Mouse (Mus musculus): Measurements from ENCODE around the gene Fhl3. TPM values are rescaled to one million over a fixed set of nuclear protein-coding genes. Genes with fewer than 3 reads are reported as not detected.

The Fhl3 gene
- polyA plus RNA-seq, 1 experiment, result 5.8 TPM

DNA sequence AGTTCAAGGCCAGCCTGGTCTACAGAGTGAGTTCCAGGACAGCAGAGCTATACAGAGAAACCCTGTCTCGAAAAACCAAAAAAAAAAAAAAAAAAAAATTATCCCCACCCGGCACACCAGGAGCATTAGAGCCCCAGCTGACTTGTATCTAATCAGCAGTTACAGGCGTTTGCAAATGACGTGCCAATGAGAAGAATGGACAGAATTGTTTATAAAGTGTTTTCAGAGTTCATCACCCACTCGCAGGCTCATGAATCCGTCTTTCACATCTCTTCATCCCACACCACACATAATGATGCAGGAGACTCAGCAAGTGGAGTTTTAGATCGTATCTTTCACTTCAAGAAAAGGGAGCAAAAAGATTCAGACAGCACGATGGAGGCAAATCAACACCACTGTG is 15.0 kb upstream of the Fhl3 start:
- TF ChIP-seq POLR2A (IDR thresholded peaks at IDR 0.05; ENCODE audit: borderline replicate concordance, extremely low read depth, insufficient read depth, insufficient read length, poor library complexity, severe bottlenecking) (no peak), CTCF (IDR thresholded peaks at IDR 0.05; ENCODE audit: borderline replicate concordance, extremely low read depth, insufficient read depth, insufficient read length) (no peak)

DNA sequence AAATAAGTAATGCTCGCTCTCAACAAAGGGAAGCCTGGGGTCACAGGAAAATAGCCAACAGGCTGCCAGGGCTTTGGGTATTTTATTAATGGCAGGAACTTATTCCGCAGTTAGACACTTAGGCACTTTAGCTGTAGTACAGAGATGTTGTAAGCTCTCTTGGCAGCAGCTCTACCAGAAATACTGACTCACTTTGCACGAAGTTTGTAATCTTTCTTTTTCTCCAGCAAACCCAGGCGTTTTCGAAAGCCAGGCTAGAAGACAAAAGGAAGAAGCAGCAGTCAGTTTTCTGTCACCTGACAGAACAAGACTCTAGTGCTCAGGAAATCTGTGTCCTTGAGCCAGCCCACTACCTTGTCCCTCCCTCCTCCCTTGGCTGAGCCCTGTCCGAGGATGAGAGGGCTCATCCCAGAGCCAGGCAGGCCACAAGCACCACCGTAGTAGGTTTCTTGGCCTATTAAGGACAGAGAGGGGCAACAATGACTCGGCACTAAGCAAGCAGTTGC is 14.6 kb upstream of the Fhl3 start:
- TF ChIP-seq CTCF (IDR thresholded peaks at IDR 0.05; ENCODE audit: borderline replicate concordance, extremely low read depth, insufficient read depth, insufficient read length) (no peak), POLR2A (IDR thresholded peaks at IDR 0.05; ENCODE audit: borderline replicate concordance, extremely low read depth, insufficient read depth, insufficient read length, poor library complexity, severe bottlenecking) (no peak)
- no peak for DNase-seq (ENCODE audit: low read depth)

More for the DNA sequence above, 15.0 kb upstream of the Fhl3 start:
- no peak for DNase-seq (ENCODE audit: low read depth)

DNA sequence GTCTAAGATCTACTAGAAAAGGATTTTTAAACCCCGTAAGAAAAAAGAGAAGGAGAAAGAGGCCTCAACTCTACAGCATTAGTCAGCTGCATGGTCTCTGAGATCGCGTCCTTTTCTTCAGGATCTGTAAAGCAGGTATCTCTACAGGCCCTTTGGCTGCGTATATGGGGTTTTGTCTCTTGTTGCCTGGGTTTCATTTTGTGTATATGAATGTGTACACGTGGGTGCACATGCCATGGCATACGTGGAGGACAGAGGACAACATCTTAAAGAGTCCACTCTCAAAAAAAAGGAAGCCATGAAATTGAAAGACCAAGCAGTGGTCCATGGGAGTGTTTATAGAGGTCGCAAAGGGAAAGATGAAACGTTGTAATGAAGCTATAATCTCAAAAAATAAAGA is 9.0 kb upstream of the Fhl3 start:
- DNase-seq (ENCODE audit: low read depth), result no peak
- TF ChIP-seq CTCF (IDR thresholded peaks at IDR 0.05; ENCODE audit: borderline replicate concordance, extremely low read depth, insufficient read depth, insufficient read length) (no peak), POLR2A (IDR thresholded peaks at IDR 0.05; ENCODE audit: borderline replicate concordance, extremely low read depth, insufficient read depth, insufficient read length, poor library complexity, severe bottlenecking) (no peak)

DNA sequence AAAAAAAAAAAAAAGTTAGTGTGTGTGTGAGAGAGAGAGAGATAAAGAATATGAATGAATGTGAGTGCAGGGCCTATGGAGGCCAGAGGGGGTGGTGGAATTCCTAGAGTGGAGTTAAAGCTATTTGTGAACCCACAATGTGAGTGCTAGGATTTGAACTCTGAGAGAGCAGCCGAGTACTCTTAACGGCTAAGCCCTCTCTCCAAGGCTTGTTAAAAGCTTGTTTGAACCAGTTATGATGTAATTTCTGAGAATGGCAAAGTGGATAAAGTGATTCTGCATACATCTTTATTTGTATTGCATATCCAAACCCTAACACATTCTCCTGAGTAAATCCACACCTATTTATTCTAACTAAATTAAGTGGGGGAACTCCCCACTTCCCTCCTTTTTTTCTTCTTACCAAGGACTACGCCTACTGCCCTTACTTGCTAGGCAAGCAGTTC is 8.1 kb upstream of the Fhl3 start:
- TF ChIP-seq POLR2A (IDR thresholded peaks at IDR 0.05; ENCODE audit: borderline replicate concordance, extremely low read depth, insufficient read depth, insufficient read length, poor library complexity, severe bottlenecking) (no peak), CTCF (IDR thresholded peaks at IDR 0.05; ENCODE audit: borderline replicate concordance, extremely low read depth, insufficient read depth, insufficient read length) (no peak)
- no peak for DNase-seq (ENCODE audit: low read depth)

DNA sequence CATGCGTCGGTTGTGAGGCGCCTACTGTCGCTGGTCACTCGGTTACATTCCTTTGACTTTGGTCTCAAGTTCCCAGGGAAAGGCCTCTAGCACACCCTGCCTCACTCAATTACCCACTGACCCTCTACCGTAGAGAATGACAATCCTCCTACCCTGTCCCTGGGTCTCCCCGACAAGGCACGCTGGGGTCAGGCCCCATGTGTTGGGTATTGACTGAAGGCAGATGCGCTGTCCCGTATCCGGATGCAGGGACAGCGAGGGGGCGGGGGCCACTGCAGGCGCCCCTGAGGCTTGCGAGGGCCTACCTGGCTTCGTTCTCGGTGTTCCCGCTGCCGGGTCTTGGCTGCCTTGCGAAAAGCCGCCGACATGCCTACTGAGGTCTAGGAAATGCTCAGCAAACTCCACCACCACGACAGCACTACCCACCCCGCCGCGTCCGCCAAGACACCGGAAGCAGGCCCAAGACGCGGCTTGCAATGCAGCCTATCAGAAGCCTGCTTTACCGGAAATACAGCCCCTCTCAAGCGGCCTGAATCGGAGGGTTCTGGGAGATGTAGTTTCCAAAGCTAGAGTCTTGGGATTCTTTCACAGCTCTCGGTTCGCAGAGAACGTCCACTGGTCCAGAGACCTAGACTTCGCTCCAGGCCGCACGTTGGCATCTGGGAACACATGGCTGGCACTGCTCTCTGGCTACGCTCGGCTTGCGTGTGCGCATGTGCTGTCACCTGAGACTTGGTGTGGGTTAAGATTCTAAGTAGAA is 7.2 kb upstream of the Fhl3 start, which contains the start of gene Utp11:
TSS of gene Utp11 (minus strand) at position 466 of the 760 bp plus-strand sequence.
- peak; percentile 97 for DNase-seq (ENCODE audit: low read depth)
- TF ChIP-seq CTCF (IDR thresholded peaks at IDR 0.05; ENCODE audit: borderline replicate concordance, extremely low read depth, insufficient read depth, insufficient read length), result no peak
- peak; percentile 50; the same call in 1 of the 2 replicates for TF ChIP-seq POLR2A (IDR thresholded peaks at IDR 0.05; ENCODE audit: borderline replicate concordance, extremely low read depth, insufficient read depth, insufficient read length, poor library complexity, severe bottlenecking)

DNA sequence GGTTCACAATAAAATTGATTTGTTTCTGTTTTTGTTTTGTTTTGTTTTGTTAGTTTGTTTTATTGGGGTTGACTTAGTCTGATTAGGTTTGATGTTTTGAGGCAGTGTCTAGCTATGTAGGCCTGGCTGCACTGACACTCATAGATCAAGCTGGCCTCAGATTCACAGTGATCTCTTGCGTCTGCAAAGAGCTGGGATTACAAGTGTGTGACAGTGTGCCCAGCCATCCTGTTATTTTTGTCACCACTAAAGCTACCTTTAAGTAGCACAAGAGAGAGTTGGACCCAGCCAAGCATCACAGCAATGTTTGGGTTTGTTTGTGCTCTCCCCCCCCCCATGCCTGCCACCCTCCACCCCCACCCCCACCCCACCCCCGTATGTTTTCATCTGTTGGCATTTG is 5.9 kb upstream of the Fhl3 start:
- TF ChIP-seq POLR2A (IDR thresholded peaks at IDR 0.05; ENCODE audit: borderline replicate concordance, extremely low read depth, insufficient read depth, insufficient read length, poor library complexity, severe bottlenecking) (no peak), CTCF (IDR thresholded peaks at IDR 0.05; ENCODE audit: borderline replicate concordance, extremely low read depth, insufficient read depth, insufficient read length) (no peak)
- DNase-seq (ENCODE audit: low read depth), result no peak

DNA sequence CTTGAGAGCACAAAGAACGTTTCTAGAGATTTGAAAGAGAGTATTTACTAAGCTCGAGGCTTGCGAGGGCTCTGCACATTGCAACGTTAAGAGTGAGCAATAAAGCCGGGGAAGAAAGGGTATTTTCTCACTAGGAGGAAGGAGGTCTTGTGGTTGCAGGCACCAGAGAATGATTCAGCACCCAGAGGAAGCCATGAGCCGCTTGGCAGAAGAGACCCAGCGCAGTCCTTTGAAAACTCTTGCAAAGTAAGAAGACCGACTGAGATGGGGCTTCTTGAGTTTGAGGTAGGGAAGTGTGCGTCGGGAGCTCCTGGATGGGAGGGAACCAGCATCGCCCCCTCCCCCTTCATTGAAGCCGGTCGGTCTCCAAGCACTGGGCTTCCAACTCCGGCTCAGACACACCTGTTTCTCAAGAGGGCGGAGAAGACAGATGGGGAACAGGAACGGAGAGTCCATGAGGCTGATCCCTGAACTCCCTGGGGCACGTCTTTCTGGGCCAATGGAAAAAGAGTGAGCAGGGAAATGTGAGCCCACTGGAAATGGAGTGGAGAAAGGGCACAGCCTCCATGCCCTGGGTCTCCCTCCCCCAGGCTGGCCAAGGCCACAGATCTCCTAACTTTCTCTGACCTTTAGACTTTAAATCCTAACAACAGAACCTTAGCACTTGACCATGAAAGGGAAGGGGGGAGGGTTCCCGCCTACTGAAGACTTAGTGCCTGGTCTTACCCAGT is 4.5 kb upstream of the Fhl3 start:
- DNase-seq (ENCODE audit: low read depth), result no peak
- TF ChIP-seq CTCF (IDR thresholded peaks at IDR 0.05; ENCODE audit: borderline replicate concordance, extremely low read depth, insufficient read depth, insufficient read length), result no peak
- no peak for TF ChIP-seq POLR2A (IDR thresholded peaks at IDR 0.05; ENCODE audit: borderline replicate concordance, extremely low read depth, insufficient read depth, insufficient read length, poor library complexity, severe bottlenecking)

DNA sequence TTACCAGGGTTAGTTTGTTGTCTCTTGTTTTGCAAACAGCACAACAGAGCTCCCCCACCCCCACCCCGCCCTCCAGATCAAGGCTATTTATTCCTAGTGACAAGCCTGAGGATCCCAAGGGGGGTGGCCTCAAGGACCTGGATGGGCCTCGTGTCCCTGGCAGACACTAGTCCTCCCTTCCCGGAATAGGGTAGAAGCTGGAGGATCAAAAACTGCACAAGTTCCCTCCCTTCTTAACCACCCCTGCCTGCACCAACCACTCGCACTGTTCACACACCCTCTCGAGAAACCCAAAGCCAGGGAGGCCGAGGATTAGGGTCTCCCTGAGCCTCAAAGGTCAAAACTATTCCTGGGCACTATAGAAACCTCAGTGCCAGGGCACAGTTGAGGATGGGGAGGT is 710 bp upstream of the Fhl3 start:
- TF ChIP-seq CTCF (IDR thresholded peaks at IDR 0.05; ENCODE audit: borderline replicate concordance, extremely low read depth, insufficient read depth, insufficient read length) (no peak), POLR2A (IDR thresholded peaks at IDR 0.05; ENCODE audit: borderline replicate concordance, extremely low read depth, insufficient read depth, insufficient read length, poor library complexity, severe bottlenecking) (no peak)
- DNase-seq (ENCODE audit: low read depth), result no peak

DNA sequence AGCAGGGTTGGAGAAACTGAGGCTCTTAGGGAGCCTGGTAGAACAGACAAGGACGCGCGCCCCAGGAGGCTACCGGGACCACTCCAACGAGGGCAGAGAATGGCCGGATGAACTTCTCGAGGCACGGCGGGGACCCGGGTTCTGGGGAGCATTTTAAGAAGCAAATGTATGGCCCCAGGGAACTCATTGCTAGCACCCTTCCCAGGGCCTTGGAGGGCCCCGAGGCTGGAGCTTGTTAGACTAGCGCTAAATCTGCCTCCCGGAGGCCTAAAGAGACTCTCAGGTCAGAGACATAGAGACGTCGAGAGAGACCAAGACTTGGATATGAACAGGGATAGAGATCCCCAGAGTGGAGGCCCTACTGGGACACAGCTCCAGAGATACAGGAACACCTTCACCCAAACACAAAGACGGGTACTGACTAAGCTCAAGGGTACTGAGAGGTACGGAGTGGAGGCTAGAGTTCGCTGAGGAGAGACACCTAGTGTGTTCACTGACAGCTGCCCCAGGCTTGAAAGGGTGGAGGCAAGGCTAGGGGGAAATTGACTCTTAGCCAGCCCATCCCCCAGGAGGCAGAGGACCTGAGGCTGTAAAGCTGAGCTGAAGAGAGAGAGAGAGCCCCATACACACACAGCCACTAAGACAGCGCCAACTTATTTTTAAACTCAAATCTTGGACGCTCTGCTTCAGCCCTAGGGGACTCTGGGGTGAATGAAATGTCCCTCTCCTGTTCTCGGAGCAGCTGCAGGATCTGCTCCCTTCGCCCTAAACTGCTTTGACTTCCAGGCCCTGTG is 748 bp downstream of the Fhl3 start:
- TF ChIP-seq CTCF (IDR thresholded peaks at IDR 0.05; ENCODE audit: borderline replicate concordance, extremely low read depth, insufficient read depth, insufficient read length), result no peak
- no peak for TF ChIP-seq POLR2A (IDR thresholded peaks at IDR 0.05; ENCODE audit: borderline replicate concordance, extremely low read depth, insufficient read depth, insufficient read length, poor library complexity, severe bottlenecking)
- peak; percentile 56 for DNase-seq (ENCODE audit: low read depth)

DNA sequence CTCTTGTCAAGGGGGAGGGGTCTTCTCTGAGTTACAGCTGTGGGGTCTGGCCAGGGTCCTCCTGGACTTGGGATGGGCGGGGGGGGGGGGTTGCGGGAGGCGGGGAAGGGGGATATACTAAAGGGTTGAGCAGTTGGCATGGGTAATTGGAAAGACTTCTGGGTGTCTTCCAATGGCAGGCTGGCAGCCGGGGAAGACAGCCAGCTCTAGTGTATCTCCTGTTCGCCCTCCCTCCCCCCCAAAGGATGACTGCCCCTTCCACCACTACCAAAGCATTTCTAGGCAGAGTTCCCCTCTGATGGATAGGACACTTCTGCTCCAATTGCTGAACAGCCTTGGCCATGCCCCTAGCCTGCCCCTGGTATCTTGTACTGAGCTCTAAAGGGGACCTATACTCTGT is 1.4 kb downstream of the Fhl3 start:
- peak; percentile 74 for DNase-seq (ENCODE audit: low read depth)
- no peak for TF ChIP-seq CTCF (IDR thresholded peaks at IDR 0.05; ENCODE audit: borderline replicate concordance, extremely low read depth, insufficient read depth, insufficient read length)
- no peak for TF ChIP-seq POLR2A (IDR thresholded peaks at IDR 0.05; ENCODE audit: borderline replicate concordance, extremely low read depth, insufficient read depth, insufficient read length, poor library complexity, severe bottlenecking)

DNA sequence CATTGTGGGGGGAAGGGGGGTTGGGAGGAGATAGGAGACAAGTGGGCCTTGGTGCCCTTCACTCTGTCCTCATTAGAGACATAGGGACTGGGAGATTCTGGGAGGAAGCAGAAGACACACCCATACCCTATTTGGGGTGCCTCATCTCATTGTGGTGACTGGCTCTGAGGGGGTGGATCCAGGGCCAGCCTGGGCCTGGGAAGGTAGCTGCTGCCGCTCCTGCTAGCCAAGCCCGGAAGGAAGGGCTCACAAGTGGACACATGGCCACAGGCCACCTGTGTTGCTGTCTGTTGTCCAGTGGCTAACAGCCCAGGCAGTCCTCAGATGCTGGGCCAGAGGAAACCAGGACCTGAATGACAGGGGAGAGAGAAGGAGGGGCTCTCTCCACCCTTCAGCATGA is 2.9 kb downstream of the Fhl3 start:
- TF ChIP-seq POLR2A (IDR thresholded peaks at IDR 0.05; ENCODE audit: borderline replicate concordance, extremely low read depth, insufficient read depth, insufficient read length, poor library complexity, severe bottlenecking), result no peak
- TF ChIP-seq CTCF (IDR thresholded peaks at IDR 0.05; ENCODE audit: borderline replicate concordance, extremely low read depth, insufficient read depth, insufficient read length), result no peak
- DNase-seq (ENCODE audit: low read depth), result no peak

Data from brain, embryonic 14.5 days (tissue).